Mouse (Mus musculus) E14TG2a.4 (cell line): ENCODE measurements around the gene Gphb5.

Source experiments
- CTCF ChIP-seq: conservative IDR thresholded peaks from 2 replicates; pipeline ENCODE4 v1.5.1; 2014; ENCODE audit warnings: low read length
- NANOG ChIP-seq: IDR thresholded peaks from 2 replicates; pipeline ENCODE4 v1.6.1; 2014; ENCODE audit warnings: borderline replicate concordance, low read length, mixed read lengths

- TF ChIP-seq CTCF (no peak), NANOG (no peak)
Observed at GRCm38 (mm10) chr12:75448921-75449320, 32.3 kb upstream of the Gphb5 start.
